Mouse (Mus musculus) myocyte (in vitro differentiated cells): ENCODE results near the gene Zpld1. TPM values are rescaled to one million over a fixed set of nuclear protein-coding genes. Genes with fewer than 3 reads are reported as not detected.

Experiments used
- H3K27me3 ChIP-seq: one replicate; pipeline ENCODE4 v1.6.1; 2011; ENCODE audit not compliant: control insufficient read depth, insufficient read depth, insufficient read length
- H3K36me3 ChIP-seq: one replicate; pipeline ENCODE4 v1.6.1; 2011; ENCODE audit not compliant: control insufficient read depth, insufficient read depth
- H3K4me2 ChIP-seq: one replicate; pipeline ENCODE4 v1.6.1; 2011; ENCODE audit warnings: low read depth, control low read depth
- H3K4me3 ChIP-seq: one replicate; pipeline ENCODE4 v1.5.1; 2011; ENCODE audit warnings: mild to moderate bottlenecking, control low read depth, moderate library complexity
- H3K79me2 ChIP-seq: one replicate; pipeline ENCODE4 v1.6.1; 2011; ENCODE audit not compliant: control insufficient read depth, insufficient read depth
- H3ac ChIP-seq: one replicate; pipeline ENCODE4 v1.6.1; 2011; ENCODE audit not compliant: control insufficient read depth, insufficient read length
- CEBPB ChIP-seq: IDR thresholded peaks from 2 replicates; pipeline ENCODE4 v1.6.1; 2011; ENCODE audit warnings: mild to moderate bottlenecking, moderate library complexity; ENCODE audit not compliant: poor library complexity, insufficient read depth, severe bottlenecking
- E2F4 ChIP-seq: IDR thresholded peaks from one replicate; pipeline ENCODE4 v1.6.1; 2011; ENCODE audit warnings: mild to moderate bottlenecking, control low read depth, moderate library complexity; ENCODE audit not compliant: insufficient read depth
- MAX ChIP-seq: IDR thresholded peaks from one replicate; pipeline ENCODE4 v1.6.1; 2011; ENCODE audit warnings: low read depth, mild to moderate bottlenecking, control low read depth
- MYOD1 ChIP-seq, 3 experiments: IDR thresholded peaks; one replicate each; pipeline ENCODE4 v1.6.1; 2011; ENCODE audit warnings: control low read depth in 2 of 3, low read depth in 2 of 3, mild to moderate bottlenecking in 2 of 3, moderate library complexity in 1 of 3; ENCODE audit not compliant: insufficient read length in 2 of 3, control insufficient read depth in 1 of 3
- MYOG ChIP-seq, 3 experiments: IDR thresholded peaks; one replicate each; pipeline ENCODE4 v1.6.1; 2011; ENCODE audit warnings: control low read depth in 2 of 3, low read depth in 2 of 3, mild to moderate bottlenecking in 2 of 3; ENCODE audit not compliant: insufficient read length in 2 of 3, control insufficient read depth in 1 of 3, insufficient read depth in 1 of 3
- POLR2A ChIP-seq: IDR thresholded peaks from one replicate; pipeline ENCODE4 v1.6.1; 2011; ENCODE audit warnings: low read depth, mild to moderate bottlenecking, control low read depth, moderate library complexity; ENCODE audit not compliant: insufficient read length
- POLR2AphosphoS2 ChIP-seq: IDR thresholded peaks from one replicate; pipeline ENCODE4 v1.6.1; 2011; ENCODE audit warnings: low read depth, control low read depth; ENCODE audit not compliant: insufficient read length
- REST ChIP-seq: IDR thresholded peaks from one replicate; pipeline ENCODE4 v1.6.1; 2011; ENCODE audit warnings: mild to moderate bottlenecking, control low read depth, moderate library complexity; ENCODE audit not compliant: insufficient read depth, insufficient read length
- SRF ChIP-seq: IDR thresholded peaks from one replicate; pipeline ENCODE4 v1.6.1; 2011; ENCODE audit warnings: low read depth; ENCODE audit not compliant: control insufficient read depth, insufficient read length
- TCF12 ChIP-seq: IDR thresholded peaks from one replicate; pipeline ENCODE4 v1.6.1; 2011; ENCODE audit warnings: mild to moderate bottlenecking, control low read depth; ENCODE audit not compliant: poor library complexity, insufficient read depth, severe bottlenecking
- TCF3 ChIP-seq: IDR thresholded peaks from one replicate; pipeline ENCODE4 v1.6.1; 2011; ENCODE audit warnings: low read depth, control low read depth; ENCODE audit not compliant: insufficient read length
- USF1 ChIP-seq: IDR thresholded peaks from one replicate; pipeline ENCODE4 v1.6.1; 2011; ENCODE audit warnings: low read depth, mild to moderate bottlenecking, control low read depth, moderate library complexity
- polyA plus RNA-seq: library from polyadenylated mRNA; unstranded; fragments of >200 nt; fragmentation: generic; extraction: Trizol; gene quantifications from one replicate; pipeline ENCODE4 v1.2.1, GENCODE M21; 2012; ENCODE audit warnings: missing spikeins

The Zpld1 gene
- polyA plus RNA-seq, result 0.07 TPM

DNA sequence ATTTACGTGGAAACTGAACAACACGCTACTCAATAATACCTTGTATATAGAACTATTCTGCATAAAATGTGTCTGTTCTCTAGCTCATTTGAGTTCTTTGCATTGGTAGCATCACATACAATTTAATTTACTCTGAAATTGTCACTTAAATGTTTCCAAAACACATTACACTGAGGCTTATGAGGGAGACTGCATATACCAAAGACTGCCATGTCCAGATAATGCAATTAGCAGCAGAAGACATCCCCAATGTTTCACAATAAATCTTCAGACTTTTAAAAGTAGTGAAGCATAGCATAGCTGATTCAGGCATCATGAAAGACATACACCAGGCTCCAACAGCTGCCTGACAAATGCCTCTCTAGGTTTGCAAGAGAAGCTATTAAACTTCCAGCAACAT is at the start of gene Zpld1:
Zpld1 (minus strand) TSS at position 101 of the 400 bp plus-strand sequence.
- H3ac ChIP-seq, result no peak within 1 kb of the TSS
- no peak for TF ChIP-seq TCF3
- no peak for TF ChIP-seq E2F4
- no peak for TF ChIP-seq SRF
- no peak for TF ChIP-seq POLR2A
- no peak for TF ChIP-seq CEBPB
- no peak for TF ChIP-seq USF1
- no peak within 1 kb of the TSS for H3K4me3 ChIP-seq
- no peaks in the 10 kb centered on the region for H3K36me3 ChIP-seq
- H3K79me2 ChIP-seq, result no peaks in the 10 kb centered on the region
- no peak within 1 kb of the TSS for H3K4me2 ChIP-seq
- H3K27me3 ChIP-seq, result no peaks in the 10 kb centered on the region

DNA sequence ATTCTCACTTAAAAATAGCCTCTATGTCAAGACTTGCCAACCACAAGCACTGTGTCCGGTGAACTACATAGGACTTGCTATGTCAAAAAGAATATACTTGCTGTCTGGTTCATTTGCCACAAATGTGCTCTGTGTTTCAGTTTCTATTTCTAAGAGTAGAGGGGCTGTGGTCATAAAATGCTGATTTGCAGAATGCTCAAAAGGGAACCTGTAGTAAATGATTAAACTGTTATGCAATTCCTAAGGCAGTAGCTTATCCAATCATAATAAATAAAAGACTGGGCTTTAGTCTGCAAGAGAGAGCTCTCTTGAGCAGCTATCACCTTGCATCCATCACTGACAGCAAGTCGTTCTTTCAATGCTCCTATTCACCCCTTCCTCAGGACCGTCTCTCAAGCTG is 47.9 kb upstream of the Zpld1 start:
- H3K4me2 ChIP-seq, result no peak overlapping the region
- H3K27me3 ChIP-seq, result no peaks in the 10 kb centered on the region
- no peaks in the 10 kb centered on the region for H3K36me3 ChIP-seq
- H3K79me2 ChIP-seq, result no peaks in the 10 kb centered on the region
- no peak overlapping the region for H3K4me3 ChIP-seq
- no peak for TF ChIP-seq TCF12
- TF ChIP-seq SRF, result no peak
- TF ChIP-seq REST, result no peak
- no peak for TF ChIP-seq TCF3
- no peak for TF ChIP-seq MAX
- no peak for TF ChIP-seq E2F4
- H3ac ChIP-seq, result no peak overlapping the region

DNA sequence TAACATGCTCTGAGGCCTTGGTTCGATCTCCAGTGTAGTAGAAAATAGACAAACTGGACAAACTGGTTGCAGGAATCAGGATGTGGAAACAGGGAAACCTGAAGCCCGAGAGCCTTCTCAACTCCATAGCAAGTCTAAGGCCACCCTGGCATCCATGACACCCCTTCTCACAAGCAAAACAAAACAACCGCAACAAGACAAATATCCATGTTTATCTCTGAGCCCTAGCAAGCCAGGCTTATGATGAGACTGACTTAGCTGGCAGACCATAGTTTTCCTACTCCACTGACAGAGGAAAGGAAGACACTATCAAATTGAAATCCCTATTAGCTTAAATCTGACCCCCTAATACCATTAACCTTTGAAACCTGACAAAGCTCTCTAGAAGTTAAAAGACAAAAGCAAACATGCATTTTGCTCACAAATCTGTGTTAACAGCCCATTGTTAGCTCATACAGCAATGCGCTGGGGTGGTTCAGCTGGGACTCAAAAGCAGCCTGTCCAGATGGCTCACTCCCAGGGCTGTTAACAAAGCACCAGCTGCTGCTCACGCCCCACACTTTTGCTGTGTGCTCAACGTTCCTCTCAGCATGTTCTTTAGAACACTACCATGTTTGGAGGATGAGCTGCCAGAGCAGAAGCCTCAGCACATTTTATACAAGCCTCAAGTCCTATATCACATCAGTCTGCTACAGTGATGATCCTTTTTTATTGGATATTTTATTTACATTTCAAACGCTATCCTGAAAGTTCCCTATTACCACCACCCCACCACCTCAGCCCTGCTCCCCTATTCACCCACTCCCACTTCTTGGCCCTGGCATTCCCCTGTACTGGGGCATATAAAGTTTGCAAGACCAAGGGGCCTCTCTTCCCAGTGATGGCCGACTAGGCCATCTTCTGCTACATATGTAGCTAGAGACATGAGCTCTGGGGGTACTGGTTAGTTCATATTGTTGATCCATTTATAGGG is 24.0 kb upstream of the Zpld1 start:
- H3ac ChIP-seq, result no peak overlapping the region
- H3K4me3 ChIP-seq, result no peak overlapping the region
- H3K36me3 ChIP-seq, result no peaks in the 10 kb centered on the region
- H3K4me2 ChIP-seq, result no peak overlapping the region
- no peaks in the 10 kb centered on the region for H3K79me2 ChIP-seq
- no peaks in the 10 kb centered on the region for H3K27me3 ChIP-seq
- TF ChIP-seq MYOD1 (IDR thresholded peaks at IDR 0.05; ENCODE audit: control insufficient read depth in 1 of 3, insufficient read length in 2 of 3, low read depth in 2 of 3) (peak in 1 of 3 experiments; percentile 20), POLR2AphosphoS2 (no peak), E2F4 (no peak), SRF (no peak), REST (no peak)

DNA sequence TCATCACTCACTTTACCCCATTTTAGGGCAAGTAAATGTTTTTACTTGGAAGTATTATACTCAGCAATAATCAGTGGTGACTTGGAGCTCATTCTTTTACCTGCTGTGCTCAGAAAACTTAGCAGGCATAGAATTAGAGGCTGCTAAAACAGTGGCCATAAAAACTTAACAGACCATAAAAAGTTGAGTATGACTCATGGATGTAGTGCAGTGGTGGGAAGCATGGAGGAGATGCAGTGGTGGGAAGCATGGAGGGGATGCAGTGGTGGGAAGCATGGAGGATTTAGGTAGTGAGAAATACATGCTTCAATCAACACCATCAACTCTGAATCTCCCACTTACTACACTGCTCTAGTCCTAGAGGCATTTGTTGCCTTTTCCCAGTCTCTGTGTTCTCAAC is 19.2 kb upstream of the Zpld1 start:
- Histone ChIP-seq H3K4me2 (no peak overlapping the region), H3K27me3 (no peaks in the 10 kb centered on the region), H3K79me2 (no peaks in the 10 kb centered on the region), H3ac (no peak overlapping the region), H3K4me3 (no peak overlapping the region), H3K36me3 (no peaks in the 10 kb centered on the region)
- TF ChIP-seq MAX (no peak), SRF (no peak), MYOD1 (IDR thresholded peaks at IDR 0.05; ENCODE audit: control insufficient read depth in 1 of 3, insufficient read length in 2 of 3, low read depth in 2 of 3) (no peak), POLR2A (no peak), TCF12 (no peak), USF1 (no peak), E2F4 (no peak), CEBPB (no peak)

DNA sequence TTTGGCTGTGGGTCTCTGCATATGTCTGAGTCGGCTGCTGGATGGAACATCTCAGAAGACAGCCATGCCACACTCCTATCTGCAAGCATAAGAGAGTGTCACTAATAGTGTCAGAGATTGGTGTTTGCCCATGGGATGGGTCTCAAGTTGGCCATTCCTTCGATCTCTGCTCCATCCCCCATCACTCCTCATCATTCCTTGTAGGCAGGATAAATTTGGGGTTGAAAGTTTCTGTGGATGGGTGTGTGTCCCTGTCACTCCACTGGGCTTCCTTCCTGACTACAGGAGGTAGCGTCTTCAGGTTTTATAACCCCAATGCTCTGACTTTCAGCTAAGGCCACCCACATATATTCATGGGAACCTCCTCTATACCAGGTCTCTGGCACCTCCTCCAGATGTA is 14.3 kb upstream of the Zpld1 start:
- H3K4me3 ChIP-seq, result no peak overlapping the region
- TF ChIP-seq CEBPB (no peak), MYOG (IDR thresholded peaks at IDR 0.05; ENCODE audit: control insufficient read depth in 1 of 3, insufficient read depth in 1 of 3, insufficient read length in 2 of 3, low read depth in 2 of 3) (no peak), SRF (no peak), E2F4 (no peak), POLR2AphosphoS2 (no peak)

More for the DNA sequence above, 14.3 kb upstream of the Zpld1 start:
- H3K27me3 ChIP-seq, result no peaks in the 10 kb centered on the region
- no peak overlapping the region for H3ac ChIP-seq
- H3K79me2 ChIP-seq, result no peaks in the 10 kb centered on the region
- no peaks in the 10 kb centered on the region for H3K36me3 ChIP-seq
- H3K4me2 ChIP-seq, result no peak overlapping the region
